Mouse (Mus musculus) CD4-positive naive resting alpha-beta T cell, adult 76 days (primary cell): ENCODE results near the gene Bves. TPM values are rescaled to one million over a fixed set of nuclear protein-coding genes. Genes with fewer than 3 reads are reported as not detected.

Source experiments
- total RNA-seq: library from RNA; stranded (reverse); gene quantifications from one replicate; pipeline ENCODE4 v1.2.4, GENCODE M21; 2023

Gene Bves
- total RNA-seq, result not detected

GRCm38 (mm10) chr10:45335434-45336422 is at the start of gene Bves:
Bves (plus strand) TSS chr10:45335772.

Other genes with a start within 250 kb of the Bves start
- not detected for gene Popdc3, start 157.7 kb upstream of the Bves start, total RNA-seq
- gene Lin28b, start 150.6 kb downstream of the Bves start, total RNA-seq, result not detected
- 35.0 TPM for gene Hace1, start 242.1 kb downstream of the Bves start, total RNA-seq